Mouse (Mus musculus): ENCODE data around the gene Tbx21.

The Tbx21 gene

GRCm38 (mm10) chr11:97132185-97132584 lies 17.1 kb upstream of the Tbx21 start:
- no peak for DNase-seq (ENCODE audit: low read depth, low spot score)

- no peak for DNase-seq (ENCODE audit: low read depth, low spot score)
Observed at GRCm38 (mm10) chr11:97131683-97132082, 16.6 kb upstream of the Tbx21 start.

GRCm38 (mm10) chr11:97130318-97130717 lies 15.2 kb upstream of the Tbx21 start:
- no peak for DNase-seq (ENCODE audit: low read depth, low spot score)

- no peak for DNase-seq (ENCODE audit: low read depth, low spot score)
Observed at GRCm38 (mm10) chr11:97128956-97129355, 13.8 kb upstream of the Tbx21 start.

GRCm38 (mm10) chr11:97127470-97128223 lies 12.5 kb upstream of the Tbx21 start:
- peak; percentile 28 for DNase-seq (ENCODE audit: low read depth, low spot score)

- DNase-seq (ENCODE audit: low read depth, low spot score), result peak; percentile 46
Observed at GRCm38 (mm10) chr11:97126645-97127468, 11.7 kb upstream of the Tbx21 start.

- peak; percentile 37 for DNase-seq (ENCODE audit: low read depth, low spot score)
Observed at GRCm38 (mm10) chr11:97124266-97125036, 9.3 kb upstream of the Tbx21 start.

- peak; percentile 73 for DNase-seq (ENCODE audit: low read depth, low spot score)
Observed at GRCm38 (mm10) chr11:97123282-97123890, 8.3 kb upstream of the Tbx21 start.

- DNase-seq (ENCODE audit: low read depth, low spot score), result no peak
Observed at GRCm38 (mm10) chr11:97120641-97121040, 5.5 kb upstream of the Tbx21 start.

- DNase-seq (ENCODE audit: low read depth, low spot score), result no peak
Observed at GRCm38 (mm10) chr11:97120221-97120620, 5.1 kb upstream of the Tbx21 start.

GRCm38 (mm10) chr11:97115797-97116196 lies 666 bp upstream of the Tbx21 start:
- DNase-seq (ENCODE audit: low read depth, low spot score), result no peak

GRCm38 (mm10) chr11:97112519-97113125 lies 2.5 kb downstream of the Tbx21 start:
- no peak for DNase-seq (ENCODE audit: low read depth, low spot score)

- no peak for DNase-seq (ENCODE audit: low read depth, low spot score)
Observed at GRCm38 (mm10) chr11:97108976-97109375, 6.2 kb downstream of the Tbx21 start.

- DNase-seq (ENCODE audit: low read depth, low spot score), result no peak
Observed at GRCm38 (mm10) chr11:97104091-97104483, 11.0 kb downstream of the Tbx21 start.

GRCm38 (mm10) chr11:97103163-97104090 lies 11.7 kb downstream of the Tbx21 start:
- DNase-seq (ENCODE audit: low read depth, low spot score), result no peak

- peak; percentile 67 for DNase-seq (ENCODE audit: low read depth, low spot score)
Observed at GRCm38 (mm10) chr11:97101722-97102121, 13.4 kb downstream of the Tbx21 start.

- DNase-seq (ENCODE audit: low read depth, low spot score), result no peak
Observed at GRCm38 (mm10) chr11:97098791-97099190, 16.3 kb downstream of the Tbx21 start.

- DNase-seq (ENCODE audit: low read depth, low spot score), result no peak
Observed at GRCm38 (mm10) chr11:97094600-97094999, 20.5 kb downstream of the Tbx21 start.

- DNase-seq (ENCODE audit: low read depth, low spot score), result no peak
Observed at GRCm38 (mm10) chr11:97086365-97086764, 28.8 kb downstream of the Tbx21 start.
